Mouse (Mus musculus) natural killer cell, adult 2 months (primary cell): ENCODE measurements around the gene Frmd4a.

Source experiments
- DNase-seq, 2 experiments: peaks; one replicate each; pipeline ENCODE4 v3.0.0; 2022; ENCODE audit warnings: low spot score in 2 of 2

Frmd4a gene

GRCm38 (mm10) chr2:4286390-4286901 is 268.9 kb downstream of the Frmd4a start:
- no peak for DNase-seq

GRCm38 (mm10) chr2:4290475-4290874 is 273.0 kb downstream of the Frmd4a start:
- no peak for DNase-seq

GRCm38 (mm10) chr2:4291100-4291499 is 273.6 kb downstream of the Frmd4a start:
- no peak for DNase-seq

- no peak for DNase-seq
Observed at GRCm38 (mm10) chr2:4291671-4292070, 274.2 kb downstream of the Frmd4a start.

DNA sequence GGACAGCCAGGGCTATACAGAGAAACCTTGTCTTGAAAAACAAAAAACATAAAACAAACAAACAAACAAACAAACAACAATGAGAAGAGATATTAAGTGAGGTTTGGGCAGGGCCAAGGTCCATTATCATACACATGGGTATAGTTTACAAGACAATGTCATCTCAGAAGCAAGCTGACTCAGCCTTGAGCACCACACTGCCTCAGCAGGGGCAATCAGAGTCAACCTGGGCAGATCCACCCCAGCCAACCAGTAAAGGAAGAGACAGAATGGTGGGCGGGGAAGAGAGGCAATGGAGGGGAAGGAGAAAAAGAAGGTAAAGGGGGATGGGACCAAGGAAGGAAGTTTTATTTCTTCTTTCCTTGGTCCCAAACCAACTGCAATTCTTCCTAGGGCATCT is 276.2 kb downstream of the Frmd4a start:
- DNase-seq = no peak

DNA sequence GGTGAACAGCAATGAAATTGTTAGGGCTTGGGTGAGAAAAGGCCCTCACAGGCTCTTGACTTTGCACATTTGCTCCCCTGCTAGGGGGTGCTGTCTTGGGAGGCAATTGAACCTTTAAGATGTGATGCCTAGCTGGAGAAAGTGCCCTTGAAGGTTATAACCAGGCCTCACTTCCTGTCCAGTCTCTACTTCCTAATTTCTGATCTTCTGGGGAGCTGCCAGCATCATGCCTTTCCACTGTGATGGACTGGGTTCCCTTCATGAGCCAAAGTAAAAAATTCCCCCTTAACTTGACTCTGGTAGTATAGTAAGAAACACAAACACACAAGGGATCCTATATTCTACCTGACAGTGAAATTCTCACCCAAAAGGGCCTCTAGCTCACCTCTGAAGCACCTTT is 278.1 kb downstream of the Frmd4a start:
- no peak for DNase-seq

DNA sequence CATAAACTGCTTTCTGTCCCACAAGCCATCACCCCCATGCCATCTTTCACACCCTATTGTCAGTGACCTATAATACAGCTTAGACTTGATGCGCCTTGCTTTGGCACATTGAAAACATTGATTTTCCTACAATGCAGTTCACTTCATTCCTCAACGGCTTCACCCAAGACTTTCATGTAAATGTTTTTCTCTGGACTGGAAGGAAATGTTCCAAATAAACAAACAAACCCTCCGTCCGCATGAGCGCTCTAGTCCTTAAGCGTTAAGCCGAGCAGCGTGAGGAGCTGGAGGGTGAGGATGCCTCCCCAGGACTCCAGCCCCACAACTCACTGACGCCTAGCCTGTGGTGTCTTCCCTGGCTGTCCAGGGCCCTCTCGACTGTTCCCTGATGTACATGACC is 279.4 kb downstream of the Frmd4a start:
- no peak for DNase-seq

- DNase-seq = no peak
Observed at GRCm38 (mm10) chr2:4298325-4299215, 281.1 kb downstream of the Frmd4a start.

DNA sequence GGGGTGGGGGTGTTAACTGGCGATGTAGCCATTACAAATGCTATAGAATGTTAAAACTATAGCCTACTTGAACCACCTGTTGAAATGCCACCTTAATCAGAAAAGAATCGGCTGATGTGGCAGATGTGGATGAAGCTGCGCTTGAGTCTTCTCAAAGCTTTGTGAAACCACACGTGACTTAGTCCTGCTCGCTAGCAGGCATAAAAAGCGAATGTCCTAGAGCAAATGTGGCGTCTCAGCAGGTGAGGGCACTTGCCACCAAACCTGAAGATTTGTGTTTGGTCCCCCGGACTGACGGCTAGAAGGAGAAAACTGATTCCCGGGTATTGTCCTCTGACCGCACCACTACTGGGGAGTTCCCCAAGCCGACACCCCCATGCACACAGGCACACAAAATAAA is 282.1 kb downstream of the Frmd4a start:
- no peak for DNase-seq

- no peak for DNase-seq
Observed at GRCm38 (mm10) chr2:4300383-4300811, 282.9 kb downstream of the Frmd4a start.

GRCm38 (mm10) chr2:4300816-4301215 is 283.3 kb downstream of the Frmd4a start:
- DNase-seq = no peak

DNA sequence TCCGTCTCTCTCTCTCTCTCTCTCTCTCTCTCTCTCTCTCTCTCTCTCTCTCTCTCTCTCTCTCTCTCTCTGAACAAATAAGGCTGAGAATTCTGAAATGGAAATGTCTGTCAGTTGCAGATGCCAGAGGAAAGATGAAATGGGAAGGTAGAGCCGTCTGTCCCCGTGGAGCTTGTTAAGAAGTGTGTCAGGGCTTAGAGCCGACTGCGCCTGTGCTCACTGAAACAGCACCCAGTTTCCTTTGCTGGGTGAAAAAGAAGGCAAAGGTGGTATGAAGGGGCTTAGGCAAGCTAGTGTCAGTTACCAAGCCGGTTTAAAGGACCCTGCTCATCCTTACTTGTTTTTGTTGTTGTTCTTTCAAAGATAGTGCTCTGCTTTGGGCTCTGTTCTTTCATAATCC is 283.7 kb downstream of the Frmd4a start:
- DNase-seq = no peak

DNA sequence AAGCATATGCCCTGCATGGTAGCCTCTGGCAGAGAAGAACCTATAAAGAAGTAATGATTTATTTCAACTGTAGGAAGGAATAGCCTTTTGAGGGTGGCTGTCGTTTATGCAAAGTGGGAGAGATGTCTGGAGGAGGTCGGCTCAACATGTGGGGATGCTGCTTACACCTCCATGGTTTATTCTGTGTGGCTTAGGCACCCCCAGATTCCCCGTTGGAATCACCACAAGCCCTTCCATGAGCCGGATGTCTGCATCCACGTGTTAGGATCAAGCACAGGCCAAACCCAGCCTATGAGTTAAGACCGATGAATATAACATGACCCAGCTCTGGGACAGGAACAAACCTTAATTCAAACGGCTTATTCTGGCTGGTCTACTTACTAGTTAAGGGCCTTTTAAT is 284.2 kb downstream of the Frmd4a start:
- no peak for DNase-seq

- DNase-seq = no peak
Observed at GRCm38 (mm10) chr2:4302119-4302518, 284.6 kb downstream of the Frmd4a start.

DNA sequence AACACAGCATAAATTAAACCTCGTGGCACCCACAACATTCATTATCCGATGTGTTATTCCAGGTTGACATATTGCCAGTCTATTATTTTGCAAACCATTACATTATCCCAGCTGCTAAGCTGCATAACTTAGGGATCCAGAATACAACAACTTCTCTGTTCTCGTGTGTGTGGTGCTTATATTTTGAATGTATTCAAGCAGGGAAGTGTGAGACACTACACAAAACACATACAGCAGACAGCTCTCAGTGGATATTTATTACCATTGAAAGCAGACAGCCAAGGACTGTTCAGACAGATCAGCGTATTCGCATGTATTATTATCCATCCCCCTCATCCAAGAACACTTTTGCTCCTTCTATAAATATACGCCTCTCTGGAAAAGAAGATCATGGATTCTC is 289.6 kb downstream of the Frmd4a start:
- no peak for DNase-seq

DNA sequence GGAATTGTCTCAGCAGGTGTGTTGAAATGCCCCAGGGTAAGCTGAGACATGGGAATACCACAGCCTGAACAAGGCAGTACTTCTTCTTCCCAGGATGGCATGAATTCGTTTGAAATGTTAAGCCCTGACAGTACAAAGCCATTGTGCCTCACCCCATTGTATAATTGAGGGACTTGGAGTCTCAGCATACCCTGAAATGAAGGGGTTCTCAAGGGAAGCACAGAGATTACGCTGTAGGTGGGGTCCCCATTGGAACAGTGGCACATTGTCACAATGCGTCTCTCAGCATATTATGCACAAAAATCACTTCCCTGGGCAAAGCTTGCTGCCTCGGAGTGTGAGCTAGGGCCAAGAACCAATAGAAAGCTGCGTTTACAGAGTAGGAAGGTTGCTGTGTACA is 297.0 kb downstream of the Frmd4a start:
- DNase-seq = no peak

DNA sequence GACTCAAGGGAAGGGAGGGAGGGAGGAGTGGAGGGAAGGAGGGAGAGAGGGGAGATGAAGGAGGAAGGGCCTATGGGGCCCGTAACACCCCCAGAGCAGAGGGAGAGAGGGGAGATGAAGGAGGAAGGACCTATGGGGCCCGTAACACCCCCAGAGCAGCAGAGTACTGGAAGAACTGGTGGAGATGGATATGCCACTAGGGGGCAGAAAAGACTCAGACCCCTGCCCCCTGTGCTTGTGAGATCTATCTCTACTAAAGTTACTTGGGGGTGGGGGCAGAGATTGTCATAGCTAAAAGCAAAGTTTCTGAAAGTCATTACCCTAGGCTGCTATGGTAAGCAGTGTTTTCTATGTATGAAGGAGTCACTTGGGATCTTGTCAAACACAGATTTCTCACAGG is 299.1 kb downstream of the Frmd4a start:
- no peak for DNase-seq

DNA sequence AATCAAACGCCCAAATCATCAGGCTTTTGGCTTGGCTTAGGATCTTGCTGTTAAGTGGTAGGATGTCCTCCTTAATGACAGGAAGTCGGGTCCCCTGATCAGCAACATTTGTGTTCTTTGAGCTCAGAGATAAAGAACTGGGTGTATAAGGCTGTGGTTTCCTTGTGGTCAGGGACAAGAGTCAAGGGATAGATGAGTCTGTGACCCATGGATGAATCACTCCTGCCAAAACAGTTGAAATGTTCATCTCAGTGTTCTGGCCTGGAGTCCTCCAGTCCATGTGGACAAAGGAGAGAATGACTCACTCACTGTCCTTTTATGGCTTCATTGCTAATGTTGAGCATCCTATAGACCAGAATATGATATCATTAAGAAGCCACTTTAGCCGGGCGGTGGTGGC is 300.6 kb downstream of the Frmd4a start:
- DNase-seq = no peak

GRCm38 (mm10) chr2:4326241-4327010 is 308.9 kb downstream of the Frmd4a start:
- no peak for DNase-seq

GRCm38 (mm10) chr2:4327011-4327340 is 309.5 kb downstream of the Frmd4a start:
- no peak for DNase-seq

DNA sequence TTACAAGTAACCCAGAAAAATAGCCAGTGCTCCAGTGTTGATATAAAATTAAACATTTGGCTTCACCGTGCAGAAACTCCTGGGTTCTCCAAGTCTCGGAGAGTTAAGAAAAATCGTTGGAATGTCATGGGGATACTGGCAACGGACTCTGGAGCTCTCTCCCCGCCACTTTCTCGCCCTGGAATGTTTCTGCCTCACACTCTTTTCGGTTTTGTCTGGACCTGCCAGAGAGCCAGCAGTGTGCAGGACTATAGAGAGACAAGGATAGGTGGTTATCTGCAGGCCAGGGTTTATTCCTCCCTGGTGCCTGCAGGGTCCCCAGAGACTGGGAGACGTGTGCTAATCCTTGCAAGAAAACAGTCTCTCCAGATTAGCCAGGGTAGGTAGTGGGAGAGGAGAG is 314.9 kb downstream of the Frmd4a start:
- DNase-seq = no peak

DNA sequence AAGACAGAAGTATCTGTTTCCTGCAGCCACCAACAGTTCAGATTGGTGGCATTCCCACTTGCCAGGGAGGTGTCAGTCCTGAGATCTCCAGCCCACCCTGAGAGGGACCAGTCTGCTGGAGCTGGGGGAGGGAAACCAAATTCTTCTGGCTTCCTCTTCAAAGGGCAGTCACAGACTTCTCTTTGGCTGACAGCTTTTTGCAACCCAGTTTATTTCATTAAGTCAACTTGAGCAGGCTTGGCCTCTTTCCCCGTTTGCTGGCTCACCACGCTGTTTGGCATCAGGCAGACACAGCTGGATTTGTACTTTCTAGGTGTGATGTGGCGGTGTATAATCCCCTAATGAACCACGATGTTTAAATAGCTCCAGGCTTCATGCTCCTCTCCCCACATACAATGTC is 316.7 kb downstream of the Frmd4a start:
- DNase-seq = no peak

DNA sequence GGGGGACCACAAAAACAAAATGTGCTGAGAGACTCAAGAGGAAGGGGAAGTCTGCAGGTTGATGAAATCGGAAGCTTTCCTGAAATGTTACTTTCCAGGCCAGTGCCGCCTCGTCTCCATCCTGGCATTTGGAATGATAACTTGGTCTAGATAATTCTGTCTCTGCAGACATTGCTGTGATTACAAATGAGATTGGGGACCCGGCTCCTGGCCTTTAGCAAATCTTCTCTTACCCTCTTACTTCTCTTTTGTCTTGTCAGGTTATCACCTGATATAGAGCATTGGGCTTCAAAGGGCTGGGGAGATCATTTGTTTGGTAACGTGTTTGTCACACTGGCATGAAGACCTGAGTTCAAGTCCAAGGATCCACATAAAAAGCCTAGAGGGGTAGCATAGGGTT is 317.4 kb downstream of the Frmd4a start:
- DNase-seq = no peak
